Mouse (Mus musculus) cerebellum, adult 2 months (tissue): ENCODE measurements at regions not wholly inside any gene's neighbourhood (a gene's known extent, or its start where the extent isn't known, plus 50 kb on each side); places are given as distances from the start of the nearest gene placed in this dataset.

Experiments
- CTCF ChIP-seq: fragments of 200-500 bp; IDR thresholded peaks from 2 replicates; pipeline ENCODE4 v1.5.1; 2011; ENCODE audit warnings: low read depth, mild to moderate bottlenecking, control low read depth, low read length, moderate library complexity, borderline replicate concordance; ENCODE audit not compliant: insufficient read depth
- POLR2A ChIP-seq: fragments of 200-500 bp; IDR thresholded peaks from 2 replicates; pipeline ENCODE4 v1.6.1; 2011; ENCODE audit warnings: low read length, control low read depth, borderline replicate concordance; ENCODE audit not compliant: insufficient read depth

- no peak for TF ChIP-seq POLR2A
- no peak for TF ChIP-seq CTCF
Observed at GRCm38 (mm10) chr4:62890588-62891580, 74.5 kb upstream of the Zfp618 start.
